In genomic region chr2:61407881-61408280, GRCm38 (mm10) we compare ENCODE assay signal across 20 mouse cellular contexts.
A peak's percentile ranks its signal among the peaks of the same experiment; 100 is the strongest.
DNase-seq lines count a peak whose midpoint lies in the region; ATAC-seq and TF ChIP-seq lines count a peak whose summit lies in the region.
"Had no signal": no experiment of that assay in that cellular context is flagged by ENCODE, and none has a peak within 500 bp of the region (broad histone marks: within the 10 kb centered on the region; RNA-seq: fewer than 3 reads in every experiment).

No protein-coding gene starts in this region.

- no peak overlapping the region for H3K4me3 ChIP-seq in heart, adult 2 months
- no peak overlapping the region for H3K4me3 ChIP-seq in heart, embryonic 12.5 days
- H3K4me3 ChIP-seq: hindbrain, embryonic 12.5 days; liver, embryonic 12.5 days; midbrain, embryonic 13.5 days; neural tube, embryonic 13.5 days had no signal

- no peak for TF ChIP-seq CTCF in heart, adult 2 months (IDR thresholded peaks at IDR 0.05)

- ATAC-seq in heart, embryonic 12.5 days (ENCODE audit: insufficient number of reproducible peaks, low FRiP score) = no peak
- ATAC-seq: forebrain, embryonic 16.5 days; liver, embryonic 12.5 days; midbrain, embryonic 13.5 days had no signal

- intact Hi-C loops in heart, adult 2 months (cut with DNase I) = loop anchor here (10.0 kb wide), 1 partner anchor 1193 kb away; no protein-coding TSS in a partner anchor

- H3K4me1 ChIP-seq in heart, adult 2 months (ENCODE audit: control insufficient read depth, insufficient read depth, low read length) = peaks cover 1% of the 10 kb centered on the region; the same call in 1 of the 2 replicates
- peaks cover 9% of the 10 kb centered on the region for H3K4me1 ChIP-seq in heart, embryonic 12.5 days (replicated peaks)

- no peak overlapping the region for H3K9ac ChIP-seq in heart, adult 2 months (ENCODE audit: low read depth, low read length)
- H3K9ac ChIP-seq in heart, embryonic 12.5 days = no peak overlapping the region
- H3K9ac ChIP-seq: hindbrain, embryonic 12.5 days; liver, embryonic 12.5 days; lung, embryonic 14.5 days; midbrain, embryonic 13.5 days; neural tube, embryonic 13.5 days had no signal

- H3K27me3 ChIP-seq in heart, adult 2 months (ENCODE audit: control insufficient read depth, insufficient read depth, low read length) = no peaks in the 10 kb centered on the region
- no peaks in the 10 kb centered on the region for H3K27me3 ChIP-seq in heart, embryonic 12.5 days (replicated peaks)
- H3K27me3 ChIP-seq: hindbrain, embryonic 12.5 days; liver, embryonic 12.5 days; midbrain, embryonic 13.5 days; neural tube, embryonic 13.5 days had no signal

- no peaks in the 10 kb centered on the region for H3K9me3 ChIP-seq in heart, embryonic 12.5 days (replicated peaks)
- H3K9me3 ChIP-seq: hindbrain, embryonic 12.5 days; liver, embryonic 12.5 days; midbrain, embryonic 13.5 days; neural tube, embryonic 13.5 days had no signal

- H3K36me3 ChIP-seq in heart, adult 2 months (ENCODE audit: control insufficient read depth, insufficient read depth, low read length) = no peaks in the 10 kb centered on the region; the same call in 1 of the 2 replicates
- no peaks in the 10 kb centered on the region for H3K36me3 ChIP-seq in heart, embryonic 12.5 days
- H3K36me3 ChIP-seq: hindbrain, embryonic 12.5 days; liver, embryonic 12.5 days; midbrain, embryonic 13.5 days; neural tube, embryonic 13.5 days had no signal

- H3K4me2 ChIP-seq in heart, embryonic 12.5 days = no peak overlapping the region
- H3K4me2 ChIP-seq: hindbrain, embryonic 12.5 days; liver, embryonic 12.5 days; lung, embryonic 14.5 days; midbrain, embryonic 13.5 days; neural tube, embryonic 13.5 days had no signal

- DNase-seq in heart, adult 2 months = peak; percentile 28 to 51
- peak; percentile 8 to 11 for DNase-seq in kidney, postnatal 36 days
- no peak for DNase-seq in kidney, adult 18-20 months
- peak; percentile 17 for DNase-seq in heart, postnatal 4 days
- DNase-seq in skeletal muscle tissue, adult 2 months (ENCODE audit: low read depth, low spot score) = peak; percentile 25
- DNase-seq in frontal cortex, adult 2 months (ENCODE audit: extremely low spot score in 1 of 2, low spot score in 1 of 2) = no peak
- DNase-seq: adrenal gland, postnatal 36 days; B cell, adult 2 months; cerebellum, adult 11-12 months; cerebellum, postnatal 25 days; embryo, embryonic 11 days; lung, embryonic 14.5 days; right cerebral cortex, adult 18-20 months; spleen, adult 18-20 months had no signal

- TF ChIP-seq POLR2A in heart, adult 2 months (IDR thresholded peaks at IDR 0.05; ENCODE audit: insufficient read depth, low read depth, low read length) = no peak

- 84% methylated on average over 7 of the region's 7 CpGs for WGBS in heart, adult 2 months
- WGBS in heart, embryonic 12.5 days = 92% methylated on average over 7 of the region's 7 CpGs

- no peak for TF ChIP-seq EP300 in heart, adult 2 months (IDR thresholded peaks at IDR 0.05; ENCODE audit: insufficient read depth, low read depth, low read length)

- H3K27ac ChIP-seq in heart, adult 2 months = no peak overlapping the region
- no peak overlapping the region for H3K27ac ChIP-seq in heart, embryonic 12.5 days (ENCODE audit: poor library complexity, severe bottlenecking)
- H3K27ac ChIP-seq: hindbrain, embryonic 12.5 days; liver, embryonic 12.5 days; midbrain, embryonic 13.5 days; neural tube, embryonic 13.5 days had no signal

- H3K79me2 ChIP-seq in heart, adult 2 months (replicated peaks; ENCODE audit: control insufficient read depth, insufficient read depth, low read length) = no peaks in the 10 kb centered on the region

Comparison
In these comparisons a context has a peak if more than half of its experiments do, and no peak if none do; other contexts are left out.
1. DNase-seq: peak in heart, adult 2 months (2 of 2), kidney, postnatal 36 days (2 of 2), heart, postnatal 4 days (single experiment) and skeletal muscle tissue, adult 2 months (single experiment); none in kidney, adult 18-20 months (single experiment) and frontal cortex, adult 2 months (0 of 2).